Mouse (Mus musculus) hindbrain, embryonic 16.5 days (tissue): ENCODE data around the gene Gtf2f2. TPM values are rescaled to one million over a fixed set of nuclear protein-coding genes. Genes with fewer than 3 reads are reported as not detected.

Source experiments
- ATAC-seq: fragments of 200-750 bp; cut with Nextera tagmentation; 2 replicates; pipeline ENCODE4 v1.8.0; 2017; ENCODE audit warnings: moderate TSS enrichment, moderate library complexity
- H3K27ac ChIP-seq: fragments of 300-500 bp; sonication (generic); 2 replicates; pipeline ENCODE4 v1.5.1; 2014; ENCODE audit warnings: low read depth, mild to moderate bottlenecking, control low read depth, low read length, moderate library complexity
- H3K27me3 ChIP-seq: fragments of 300-500 bp; sonication (generic); replicated peaks from 2 replicates; pipeline ENCODE4 v1.6.1; 2014; ENCODE audit warnings: low read length; ENCODE audit not compliant: control insufficient read depth, insufficient read depth
- H3K36me3 ChIP-seq: fragments of 300-500 bp; sonication (generic); 2 replicates; pipeline ENCODE4 v1.6.1; 2014; ENCODE audit warnings: mild to moderate bottlenecking, low read length, moderate library complexity, mixed read lengths; ENCODE audit not compliant: control insufficient read depth, insufficient read depth
- H3K4me1 ChIP-seq: fragments of 300-500 bp; sonication (generic); 2 replicates; pipeline ENCODE4 v1.6.1; 2014; ENCODE audit warnings: low read depth, low read length; ENCODE audit not compliant: control insufficient read depth, insufficient read depth
- H3K4me2 ChIP-seq: fragments of 300-500 bp; sonication (generic); 2 replicates; pipeline ENCODE4 v1.6.1; 2014; ENCODE audit warnings: mild to moderate bottlenecking, low read length, control low read depth, moderate library complexity
- H3K4me3 ChIP-seq: fragments of 300-500 bp; sonication (generic); 2 replicates; pipeline ENCODE4 v1.5.1; 2014; ENCODE audit warnings: mild to moderate bottlenecking, low read length, control low read depth, moderate library complexity
- H3K9ac ChIP-seq: fragments of 300-500 bp; sonication (generic); 2 replicates; pipeline ENCODE4 v1.6.1; 2014; ENCODE audit warnings: low read depth, mild to moderate bottlenecking, control low read depth, low read length, moderate library complexity
- H3K9me3 ChIP-seq: fragments of 300-500 bp; sonication (generic); 2 replicates; pipeline ENCODE4 v1.6.1; 2014; ENCODE audit warnings: mild to moderate bottlenecking, low read length, moderate library complexity; ENCODE audit not compliant: control insufficient read depth
- WGBS: fragments of 180-500 bp; shearing (Covaris S2); extraction: QIAGEN DNeasy Blood & Tissue Kit; methylation state at CpG from one replicate; pipeline ENCODE4 v1.1.7; 2014; 5-methylcytosine and 5-hydroxymethylcytosine counted together
- polyA plus RNA-seq: library from polyadenylated mRNA; unstranded; fragments of >200 nt; fragmentation: Nextera tagmentation; extraction: Ambion mirVana; gene quantifications from 2 replicates; pipeline ENCODE4 v1.2.1, GENCODE M21; 2015

The Gtf2f2 gene
- polyA plus RNA-seq, 1 experiment from 2014 or later = 33.2 TPM

DNA sequence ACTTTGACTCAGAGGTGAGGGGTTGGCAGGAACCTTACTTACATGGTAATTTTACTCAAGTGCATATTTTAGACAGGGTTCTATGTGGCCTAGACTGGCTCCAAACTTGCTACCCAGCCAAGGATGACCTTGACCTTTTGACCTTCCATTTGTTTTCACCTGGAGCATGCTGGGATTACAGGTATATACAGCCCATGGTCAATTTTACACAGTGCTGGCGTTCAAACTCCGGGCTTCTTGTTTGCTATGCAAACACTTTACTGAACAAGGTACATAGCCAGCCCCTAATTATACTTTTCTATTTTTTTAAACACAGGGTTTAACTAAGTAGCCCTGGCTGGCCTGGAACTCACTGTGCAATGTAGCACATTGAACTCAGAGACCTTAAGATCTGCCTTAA lies 98.0 kb downstream of the Gtf2f2 start:
- H3K27me3 ChIP-seq = no peaks in the 10 kb centered on the region
- H3K9me3 ChIP-seq = no peaks in the 10 kb centered on the region
- WGBS = 92% methylated on average over 2 of the region's 2 CpGs
- no peak overlapping the region for H3K9ac ChIP-seq
- H3K4me2 ChIP-seq = no peak overlapping the region
- H3K27ac ChIP-seq = no peak overlapping the region
- no peak overlapping the region for H3K4me3 ChIP-seq
- H3K36me3 ChIP-seq = no peaks in the 10 kb centered on the region
- no peaks in the 10 kb centered on the region for H3K4me1 ChIP-seq
- no peak for ATAC-seq

DNA sequence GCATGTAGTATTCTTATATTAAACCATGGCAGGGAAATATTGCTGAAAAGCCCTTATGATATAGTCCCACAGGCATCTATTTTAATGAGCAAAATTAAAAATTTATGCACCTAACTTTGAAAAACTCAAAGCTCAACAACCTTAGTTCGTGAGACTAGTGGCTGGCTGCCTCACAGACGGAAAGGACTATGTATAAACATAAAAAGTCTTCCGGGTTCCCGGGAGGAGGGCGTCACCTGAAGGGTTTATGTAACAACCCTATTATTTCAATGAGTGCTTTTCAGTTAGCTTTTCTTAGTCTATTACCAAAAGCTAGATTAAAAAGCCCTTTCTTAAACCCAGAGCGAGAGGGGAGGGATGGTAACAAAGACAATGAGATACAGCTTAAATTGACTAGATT lies 98.7 kb downstream of the Gtf2f2 start:
- WGBS = 68% methylated on average over 6 of the region's 6 CpGs
- H3K4me2 ChIP-seq = no peak overlapping the region
- H3K27ac ChIP-seq = no peak overlapping the region
- no peaks in the 10 kb centered on the region for H3K27me3 ChIP-seq
- ATAC-seq = no peak
- no peaks in the 10 kb centered on the region for H3K4me1 ChIP-seq
- no peaks in the 10 kb centered on the region for H3K36me3 ChIP-seq
- H3K9ac ChIP-seq = no peak overlapping the region
- no peak overlapping the region for H3K4me3 ChIP-seq
- H3K9me3 ChIP-seq = no peaks in the 10 kb centered on the region

DNA sequence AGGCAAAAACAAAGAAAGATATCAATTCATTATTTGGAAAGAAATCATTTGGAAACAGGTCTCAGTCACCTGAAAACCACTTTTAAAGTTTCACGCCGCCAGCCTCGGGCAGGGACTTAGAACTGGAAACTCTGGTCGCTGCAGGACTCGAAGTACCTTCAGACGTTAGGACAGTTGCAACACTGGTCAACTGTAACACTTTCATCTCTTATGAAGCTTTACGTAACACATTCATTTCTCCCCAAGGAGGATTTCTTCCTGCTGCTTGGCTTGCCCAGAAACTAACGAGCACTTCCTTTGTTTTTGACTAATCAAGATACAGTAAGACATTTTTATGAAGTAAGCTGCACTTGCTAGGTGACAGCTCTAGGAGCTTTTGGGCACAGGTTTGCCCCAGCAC lies 103.7 kb downstream of the Gtf2f2 start:
- H3K27me3 ChIP-seq = no peaks in the 10 kb centered on the region
- H3K36me3 ChIP-seq = peaks cover 4% of the 10 kb centered on the region; the same call in 1 of the 2 replicates
- H3K4me2 ChIP-seq = no peak overlapping the region
- no peak for ATAC-seq
- H3K27ac ChIP-seq = no peak overlapping the region
- H3K9me3 ChIP-seq = no peaks in the 10 kb centered on the region
- 90% methylated on average over 8 of the region's 8 CpGs for WGBS
- no peaks in the 10 kb centered on the region for H3K4me1 ChIP-seq
- no peak overlapping the region for H3K4me3 ChIP-seq
- no peak overlapping the region for H3K9ac ChIP-seq

DNA sequence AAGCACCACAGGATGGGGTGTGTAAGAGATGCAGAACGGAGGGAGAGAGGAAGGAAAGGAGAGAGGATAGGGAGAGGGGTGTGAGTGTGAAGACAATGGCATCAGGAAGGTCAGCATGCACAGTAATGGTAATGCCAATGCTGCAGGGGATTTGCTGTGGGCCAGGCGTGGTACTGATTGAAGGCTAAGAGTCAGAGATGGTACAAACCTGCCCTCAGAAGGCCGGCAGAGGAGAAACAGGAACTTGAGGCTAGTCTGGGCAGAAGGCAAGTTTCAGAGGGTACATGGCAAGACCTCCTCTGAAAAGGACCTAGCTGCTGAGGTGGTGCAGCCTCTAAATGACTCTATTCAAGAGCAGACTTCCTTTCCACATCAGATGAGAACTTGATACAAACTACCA lies 105.7 kb downstream of the Gtf2f2 start:
- Histone ChIP-seq H3K27ac (no peak overlapping the region), H3K4me3 (no peak overlapping the region), H3K4me1 (peaks cover 6% of the 10 kb centered on the region; the same call in 1 of the 2 replicates), H3K9me3 (no peaks in the 10 kb centered on the region), H3K27me3 (no peaks in the 10 kb centered on the region), H3K4me2 (no peak overlapping the region), H3K36me3 (peaks cover 4% of the 10 kb centered on the region; the same call in 1 of the 2 replicates), H3K9ac (no peak overlapping the region)
- ATAC-seq = no peak
- 93% methylated on average over 3 of the region's 3 CpGs for WGBS

DNA sequence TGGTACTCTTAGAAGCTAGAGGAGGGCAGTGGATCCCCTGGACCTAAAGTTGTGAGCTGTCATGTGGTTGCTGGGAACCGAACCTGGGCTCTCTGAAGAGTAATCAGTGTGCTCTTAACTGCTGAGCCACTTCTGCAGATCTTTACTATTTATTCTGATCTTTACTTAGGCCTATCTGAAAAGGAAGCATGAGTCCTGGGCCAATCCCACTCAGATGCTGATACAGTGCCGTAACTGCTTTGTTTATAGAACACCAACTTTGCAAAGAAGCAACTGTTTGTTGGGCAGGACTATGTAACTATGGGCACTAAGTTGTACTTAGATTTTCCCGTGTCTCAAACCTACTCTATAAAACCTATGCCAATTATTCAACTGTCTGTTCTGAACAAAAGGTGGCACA lies 107.5 kb downstream of the Gtf2f2 start:
- 95% methylated on average over 3 of the region's 3 CpGs for WGBS
- no peaks in the 10 kb centered on the region for H3K9me3 ChIP-seq
- peaks cover 4% of the 10 kb centered on the region; the same call in 1 of the 2 replicates for H3K36me3 ChIP-seq
- no peak overlapping the region for H3K4me3 ChIP-seq
- peaks cover 6% of the 10 kb centered on the region; the same call in 1 of the 2 replicates for H3K4me1 ChIP-seq
- no peak overlapping the region for H3K9ac ChIP-seq
- ATAC-seq = no peak
- H3K27ac ChIP-seq = no peak overlapping the region
- no peaks in the 10 kb centered on the region for H3K27me3 ChIP-seq
- H3K4me2 ChIP-seq = no peak overlapping the region

DNA sequence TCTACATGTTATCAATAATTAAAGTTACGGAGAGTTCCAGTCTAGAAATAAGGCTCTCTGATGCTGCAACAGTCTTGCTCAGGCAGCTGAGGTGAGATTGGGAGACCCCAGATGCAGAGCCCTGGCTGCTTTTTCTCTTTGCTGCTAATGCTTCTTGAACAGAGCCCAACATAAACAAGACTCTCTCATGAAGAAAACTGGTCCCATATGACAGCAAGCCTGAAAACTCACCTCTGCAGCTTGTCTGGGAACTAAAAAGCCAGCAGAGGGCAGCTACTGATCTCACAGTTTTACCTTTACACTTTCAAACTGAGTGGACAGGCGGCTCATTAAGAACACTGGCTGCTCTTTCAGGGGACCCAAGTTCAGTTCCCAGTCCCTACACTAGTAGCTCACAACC lies 108.7 kb downstream of the Gtf2f2 start:
- WGBS = 87% methylated on average over 2 of the region's 2 CpGs

DNA sequence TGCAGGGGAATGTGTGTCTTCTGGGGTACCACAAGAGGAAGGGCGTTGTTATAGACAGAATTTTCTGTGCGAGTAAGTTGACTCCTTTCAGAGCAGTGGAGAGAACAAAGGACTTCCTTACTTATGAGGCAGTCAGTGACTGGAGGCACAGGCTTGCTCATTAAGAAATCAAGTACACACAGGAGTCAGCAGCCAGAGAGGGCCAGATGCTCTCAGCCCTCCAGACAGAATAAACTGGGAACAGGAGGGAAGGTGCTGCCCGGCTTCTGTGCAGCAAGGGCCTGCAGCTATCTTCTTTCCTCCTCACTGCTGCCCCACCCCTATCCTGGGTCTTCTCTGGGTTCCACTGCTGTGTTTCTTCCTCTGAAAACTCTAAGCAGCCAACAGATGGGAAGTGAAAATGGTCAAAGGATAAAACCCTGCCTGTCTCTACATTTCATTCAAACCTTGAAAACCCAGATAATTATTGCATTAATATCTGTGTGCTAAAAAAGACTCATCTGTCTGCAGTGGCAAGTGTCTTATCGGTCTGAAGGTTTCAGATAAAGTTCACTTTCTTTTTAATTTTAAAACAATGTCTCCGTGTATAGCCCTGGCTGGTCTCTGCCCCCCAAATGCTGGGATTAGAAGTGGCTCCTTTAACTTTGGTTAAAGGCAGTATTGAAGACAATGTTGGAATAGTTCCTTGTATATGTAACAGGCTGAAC lies 109.7 kb downstream of the Gtf2f2 start:
- WGBS = 50% methylated on average over 5 of the region's 5 CpGs
- Histone ChIP-seq H3K27ac (peak overlapping the region; percentile 19; the same call in 1 of the 2 replicates), H3K36me3 (peaks cover 4% of the 10 kb centered on the region; the same call in 1 of the 2 replicates), H3K4me2 (no peak overlapping the region), H3K4me1 (peaks cover 6% of the 10 kb centered on the region; the same call in 1 of the 2 replicates), H3K4me3 (no peak overlapping the region), H3K27me3 (no peaks in the 10 kb centered on the region), H3K9me3 (no peaks in the 10 kb centered on the region), H3K9ac (peak overlapping the region; percentile 7; the same call in 1 of the 2 replicates)
- ATAC-seq = peak; percentile 72; the same call in 1 of the 2 replicates

More for the DNA sequence above, 108.7 kb downstream of the Gtf2f2 start:
- Histone ChIP-seq H3K27ac (no peak overlapping the region), H3K9me3 (no peaks in the 10 kb centered on the region), H3K4me3 (no peak overlapping the region), H3K27me3 (no peaks in the 10 kb centered on the region), H3K4me2 (no peak overlapping the region), H3K36me3 (peaks cover 4% of the 10 kb centered on the region; the same call in 1 of the 2 replicates), H3K9ac (no peak overlapping the region), H3K4me1 (peaks cover 6% of the 10 kb centered on the region; the same call in 1 of the 2 replicates)
- ATAC-seq = no peak

DNA sequence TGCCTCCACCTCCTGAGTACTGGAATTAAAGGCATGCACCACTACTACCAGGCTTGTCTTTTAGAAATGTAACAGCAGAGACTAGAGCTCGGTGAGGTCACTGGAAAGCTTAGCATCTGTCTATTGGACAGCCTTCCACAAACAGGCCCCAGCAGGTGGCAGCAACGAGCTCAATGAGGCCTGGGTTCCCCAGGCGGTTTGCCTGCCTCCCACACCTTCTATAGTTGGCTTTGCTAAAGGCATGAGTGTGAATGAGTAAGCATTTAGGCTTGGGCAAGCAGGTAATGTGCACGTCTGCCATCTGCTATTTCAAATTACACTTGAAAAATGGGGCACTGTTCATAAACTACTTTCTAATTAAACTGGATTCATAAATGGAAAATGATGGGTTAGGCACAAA lies 111.1 kb downstream of the Gtf2f2 start:
- Histone ChIP-seq H3K27me3 (no peaks in the 10 kb centered on the region), H3K27ac (no peak overlapping the region), H3K9me3 (no peaks in the 10 kb centered on the region), H3K4me2 (no peak overlapping the region), H3K4me3 (no peak overlapping the region), H3K4me1 (peaks cover 6% of the 10 kb centered on the region; the same call in 1 of the 2 replicates), H3K9ac (no peak overlapping the region), H3K36me3 (peaks cover under 1% of the 10 kb centered on the region; the same call in 1 of the 2 replicates)
- 15% methylated on average over 4 of the region's 4 CpGs for WGBS
- peak; percentile 83 for ATAC-seq

DNA sequence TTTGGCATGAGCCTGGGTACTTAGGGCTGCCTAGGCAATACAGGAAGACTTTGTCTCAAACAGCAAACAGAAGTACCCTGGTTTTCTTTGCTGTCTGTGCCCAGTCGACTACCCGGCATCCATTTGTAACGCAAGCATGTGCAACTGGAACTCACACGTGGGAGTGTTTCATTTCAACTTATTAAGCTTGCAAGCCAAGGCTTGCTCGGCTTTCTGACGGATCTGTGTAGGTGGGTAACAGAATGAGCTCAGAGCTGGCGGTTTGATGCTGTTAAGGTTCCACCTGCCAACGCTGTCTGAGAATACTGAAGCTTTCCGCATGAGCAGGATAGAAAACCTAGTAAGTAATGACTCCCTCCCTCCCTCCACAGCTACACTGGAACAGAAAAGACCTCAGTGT lies 118.5 kb downstream of the Gtf2f2 start:
- Histone ChIP-seq H3K36me3 (no peaks in the 10 kb centered on the region), H3K4me3 (no peak overlapping the region), H3K27ac (no peak overlapping the region), H3K27me3 (no peaks in the 10 kb centered on the region), H3K4me1 (no peaks in the 10 kb centered on the region), H3K9ac (no peak overlapping the region), H3K9me3 (no peaks in the 10 kb centered on the region), H3K4me2 (no peak overlapping the region)
- 74% methylated on average over 9 of the region's 9 CpGs for WGBS
- peak; percentile 52; the same call in 1 of the 2 replicates for ATAC-seq
